Mouse (Mus musculus): ENCODE data around the gene Olfr801. TPM values are rescaled to one million over a fixed set of nuclear protein-coding genes. Genes with fewer than 3 reads are reported as not detected.

Gene Olfr801
- not detected in 2 replicates for polyA plus RNA-seq (2012; rRNA removed)

DNA sequence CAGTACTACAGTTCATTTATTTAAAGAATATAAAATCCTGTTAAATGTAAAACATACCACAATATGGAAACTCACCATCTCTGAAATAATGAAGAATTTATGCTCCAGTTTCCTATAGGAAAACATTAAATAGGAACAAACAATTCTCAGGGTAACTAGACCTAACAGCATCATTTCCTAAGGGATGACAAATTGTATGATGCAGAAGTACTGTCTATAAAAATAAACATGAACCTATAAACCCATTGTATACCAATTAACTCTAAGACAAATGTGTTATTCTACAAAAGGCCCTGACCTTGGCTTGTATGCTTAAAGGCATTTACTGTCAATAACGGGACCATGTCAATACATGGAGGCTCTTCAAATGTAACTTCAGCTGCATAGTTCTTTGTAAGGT is at the start of gene Olfr801:
Gene Olfr801, minus strand, starts transcription at position 101 of the 400 bp plus-strand sequence.
- DNase-seq = no peak
- H3K27ac ChIP-seq (ENCODE audit: insufficient read depth, low read depth, low read length) = no peak within 1 kb of the TSS
- no peaks in the 10 kb centered on the region for H3K4me1 ChIP-seq (ENCODE audit: control insufficient read depth, insufficient read depth, low read length)
- H3K36me3 ChIP-seq (ENCODE audit: control insufficient read depth, insufficient read depth, low read length) = no peaks in the 10 kb centered on the region
- 75% methylated on average over 1 of the region's 1 CpGs for WGBS
- H3K27me3 ChIP-seq (replicated peaks; ENCODE audit: control insufficient read depth, insufficient read depth, low read length) = no peaks in the 10 kb centered on the region
- TF ChIP-seq POLR2A (IDR thresholded peaks at IDR 0.05; ENCODE audit: low read depth, low read length) (no peak), CTCF (conservative IDR thresholded peaks at IDR 0.05; ENCODE audit: insufficient read depth, insufficient read length, low read depth, low read length) (no peak)
- no peak within 1 kb of the TSS for H3K4me3 ChIP-seq (ENCODE audit: insufficient read depth, low read depth, low read length)

DNA sequence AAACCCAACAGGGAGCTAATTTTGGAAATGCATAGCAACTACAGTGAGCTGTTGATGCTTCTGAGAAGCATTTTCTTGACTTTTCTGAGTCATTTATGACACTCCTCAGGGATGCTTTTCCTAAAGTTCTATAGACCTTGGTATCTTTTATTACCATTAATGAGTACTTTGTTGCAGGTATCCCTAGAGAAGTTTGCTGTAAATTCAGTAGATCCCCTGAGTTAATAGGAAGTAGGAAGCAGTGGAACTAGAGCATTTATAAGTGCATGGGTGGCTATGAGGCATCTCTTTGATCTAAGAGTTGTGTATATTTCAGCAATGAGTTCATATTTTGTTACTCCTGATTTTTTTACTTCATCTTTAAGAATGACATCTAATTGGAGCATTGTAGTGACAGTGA is 29.2 kb upstream of the Olfr801 start, which contains the start of gene Olfr804:
Gene Olfr804, plus strand, starts transcription at position 301 of the 400 bp plus-strand sequence.
- H3K4me3 ChIP-seq (ENCODE audit: insufficient read depth, low read depth, low read length) = no peak within 1 kb of the TSS
- no peaks in the 10 kb centered on the region for H3K4me1 ChIP-seq (ENCODE audit: control insufficient read depth, insufficient read depth, low read length)
- no peak within 1 kb of the TSS for H3K27ac ChIP-seq (ENCODE audit: insufficient read depth, low read depth, low read length)
- no peak for DNase-seq
- H3K27me3 ChIP-seq (replicated peaks; ENCODE audit: control insufficient read depth, insufficient read depth, low read length) = no peaks in the 10 kb centered on the region
- TF ChIP-seq POLR2A (IDR thresholded peaks at IDR 0.05; ENCODE audit: low read depth, low read length) = no peak
- no peak for TF ChIP-seq CTCF (conservative IDR thresholded peaks at IDR 0.05; ENCODE audit: insufficient read depth, insufficient read length, low read depth, low read length)
- no peaks in the 10 kb centered on the region for H3K36me3 ChIP-seq (ENCODE audit: control insufficient read depth, insufficient read depth, low read length)

DNA sequence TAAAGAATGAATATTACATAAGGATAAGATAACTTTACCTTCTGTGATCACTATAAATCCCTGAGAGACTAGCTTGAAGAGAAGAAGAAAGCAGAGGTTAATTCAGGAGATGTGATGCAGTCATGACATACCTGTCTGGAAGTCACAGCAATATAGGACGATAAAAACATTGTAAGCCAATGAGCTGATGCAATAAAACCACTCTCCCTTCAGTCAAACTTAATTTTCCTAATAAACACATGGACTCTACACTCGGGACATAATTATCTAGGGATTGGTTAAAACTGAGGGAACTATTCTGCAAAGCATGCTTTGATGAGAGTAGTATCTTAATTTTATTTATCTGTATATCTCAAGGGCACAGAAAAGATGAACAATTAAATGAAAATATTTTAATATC is 20.5 kb upstream of the Olfr801 start, which contains the start of gene Olfr803:
Gene Olfr803, minus strand, starts transcription at position 101 of the 400 bp plus-strand sequence.
- TF ChIP-seq CTCF (conservative IDR thresholded peaks at IDR 0.05; ENCODE audit: insufficient read depth, insufficient read length, low read depth, low read length) = no peak
- TF ChIP-seq POLR2A (IDR thresholded peaks at IDR 0.05; ENCODE audit: low read depth, low read length) = no peak
- Histone ChIP-seq H3K27ac (ENCODE audit: insufficient read depth, low read depth, low read length) (no peak within 1 kb of the TSS), H3K27me3 (replicated peaks; ENCODE audit: control insufficient read depth, insufficient read depth, low read length) (no peaks in the 10 kb centered on the region), H3K36me3 (ENCODE audit: control insufficient read depth, insufficient read depth, low read length) (no peaks in the 10 kb centered on the region), H3K4me1 (ENCODE audit: control insufficient read depth, insufficient read depth, low read length) (no peaks in the 10 kb centered on the region), H3K4me3 (ENCODE audit: insufficient read depth, low read depth, low read length) (no peak within 1 kb of the TSS)
- no peak for DNase-seq
- 70% methylated on average over 2 of the region's 2 CpGs for WGBS

DNA sequence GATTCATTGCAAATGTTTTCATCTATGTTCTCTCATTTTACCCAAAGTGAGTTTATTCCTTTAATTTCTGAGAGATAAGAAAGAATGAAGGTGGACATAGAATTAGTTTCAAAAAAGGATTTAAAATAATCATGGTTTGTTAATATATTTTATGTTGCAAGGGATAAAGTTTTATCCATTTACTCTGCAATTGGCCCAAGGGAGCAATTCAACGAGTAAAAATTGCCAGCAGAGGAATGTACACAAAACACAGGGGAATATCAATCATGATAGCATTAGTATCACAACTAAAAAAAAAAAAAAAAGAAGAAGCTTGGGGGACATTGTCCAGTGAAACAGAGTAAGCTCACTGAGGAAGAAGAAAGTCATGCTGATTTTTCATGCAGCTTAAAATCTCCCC is 14.4 kb upstream of the Olfr801 start, which contains the start of gene Olfr802:
Gene Olfr802, minus strand, starts transcription at position 101 of the 400 bp plus-strand sequence.
- H3K4me1 ChIP-seq (ENCODE audit: control insufficient read depth, insufficient read depth, low read length) = no peaks in the 10 kb centered on the region
- TF ChIP-seq CTCF (conservative IDR thresholded peaks at IDR 0.05; ENCODE audit: insufficient read depth, insufficient read length, low read depth, low read length) (no peak), POLR2A (IDR thresholded peaks at IDR 0.05; ENCODE audit: low read depth, low read length) (no peak)
- no peaks in the 10 kb centered on the region for H3K36me3 ChIP-seq (ENCODE audit: control insufficient read depth, insufficient read depth, low read length)
- H3K27me3 ChIP-seq (replicated peaks; ENCODE audit: control insufficient read depth, insufficient read depth, low read length) = no peaks in the 10 kb centered on the region
- H3K4me3 ChIP-seq (ENCODE audit: insufficient read depth, low read depth, low read length) = no peak within 1 kb of the TSS
- no peak within 1 kb of the TSS for H3K27ac ChIP-seq (ENCODE audit: insufficient read depth, low read depth, low read length)
- no peak for DNase-seq
- 70% methylated on average over 1 of the region's 1 CpGs for WGBS

DNA sequence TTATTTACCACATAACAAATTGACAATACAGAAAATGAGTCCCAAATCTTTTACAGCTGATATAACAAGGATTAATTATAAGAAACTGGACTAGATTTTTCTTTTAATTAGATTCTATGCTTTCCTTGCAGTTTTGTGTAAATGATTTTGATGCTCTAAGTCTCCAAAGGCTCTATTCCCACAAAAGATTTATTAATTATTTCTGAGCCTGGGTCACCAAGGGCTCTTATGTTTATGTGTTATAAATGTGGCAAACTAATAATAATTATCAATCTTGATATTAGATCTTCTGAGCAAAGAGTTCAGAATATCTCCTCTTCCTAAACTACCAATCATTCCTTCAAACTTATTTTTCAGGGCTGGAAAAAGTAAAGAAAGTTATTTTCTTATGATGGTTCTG is 16.3 kb downstream of the Olfr801 start, which contains the start of gene Olfr800:
Gene Olfr800, plus strand, starts transcription at position 301 of the 400 bp plus-strand sequence.
- no peak for DNase-seq
- no peak within 1 kb of the TSS for H3K4me3 ChIP-seq (ENCODE audit: insufficient read depth, low read depth, low read length)
- no peak within 1 kb of the TSS for H3K27ac ChIP-seq (ENCODE audit: insufficient read depth, low read depth, low read length)
- TF ChIP-seq POLR2A (IDR thresholded peaks at IDR 0.05; ENCODE audit: low read depth, low read length) = no peak
- TF ChIP-seq CTCF (conservative IDR thresholded peaks at IDR 0.05; ENCODE audit: insufficient read depth, insufficient read length, low read depth, low read length) = no peak
- no peaks in the 10 kb centered on the region for H3K36me3 ChIP-seq (ENCODE audit: control insufficient read depth, insufficient read depth, low read length)
- H3K27me3 ChIP-seq (replicated peaks; ENCODE audit: control insufficient read depth, insufficient read depth, low read length) = no peaks in the 10 kb centered on the region
- H3K4me1 ChIP-seq (ENCODE audit: control insufficient read depth, insufficient read depth, low read length) = no peaks in the 10 kb centered on the region

DNA sequence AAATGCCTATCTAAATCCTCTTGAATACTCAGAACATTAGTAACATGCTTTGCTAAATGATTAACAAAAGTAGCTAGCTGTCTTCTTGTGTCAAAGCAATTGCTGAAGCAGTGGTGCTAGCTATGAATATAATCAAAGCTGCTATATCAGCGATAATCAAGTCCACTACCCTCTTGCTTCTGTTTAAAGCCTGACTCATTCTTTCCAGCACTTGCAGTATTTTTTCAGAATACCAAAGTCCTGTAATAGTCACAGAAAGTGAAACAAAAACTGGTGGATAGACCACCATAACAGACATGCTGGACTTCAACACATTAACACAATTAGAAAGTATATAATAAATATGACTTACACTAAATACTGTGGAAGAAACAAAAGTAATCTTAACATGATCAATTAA is 21.9 kb downstream of the Olfr801 start:
- no peak for DNase-seq
- Histone ChIP-seq H3K27me3 (replicated peaks; ENCODE audit: control insufficient read depth, insufficient read depth, low read length) (no peaks in the 10 kb centered on the region), H3K27ac (ENCODE audit: insufficient read depth, low read depth, low read length) (no peak overlapping the region), H3K36me3 (ENCODE audit: control insufficient read depth, insufficient read depth, low read length) (no peaks in the 10 kb centered on the region), H3K4me3 (ENCODE audit: insufficient read depth, low read depth, low read length) (no peak overlapping the region), H3K4me1 (ENCODE audit: control insufficient read depth, insufficient read depth, low read length) (no peaks in the 10 kb centered on the region)
- TF ChIP-seq CTCF (conservative IDR thresholded peaks at IDR 0.05; ENCODE audit: insufficient read depth, insufficient read length, low read depth, low read length) (no peak), POLR2A (IDR thresholded peaks at IDR 0.05; ENCODE audit: low read depth, low read length) (no peak)
- WGBS = 96% methylated on average over 1 of the region's 1 CpGs

DNA sequence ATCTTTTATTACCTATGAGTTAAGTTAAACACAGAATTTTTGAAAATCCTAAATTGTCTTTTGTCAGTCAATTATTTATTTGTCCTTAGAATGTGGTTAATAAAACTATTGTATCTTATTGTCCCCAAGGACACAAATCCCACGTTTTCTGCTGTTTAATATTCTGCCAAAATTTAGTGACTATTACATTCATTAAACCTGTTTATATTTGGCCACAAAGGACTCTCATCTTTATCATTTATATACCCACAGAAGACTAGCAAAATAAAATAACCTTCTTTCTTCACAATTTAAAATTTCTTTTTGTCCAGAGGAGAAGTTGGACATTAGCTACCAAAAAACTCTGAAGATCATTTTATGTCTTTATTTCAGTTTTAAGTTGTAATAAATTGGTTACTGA is 36.5 kb downstream of the Olfr801 start, which contains the start of gene Olfr799:
Gene Olfr799, plus strand, starts transcription at position 301 of the 400 bp plus-strand sequence.
- TF ChIP-seq POLR2A (IDR thresholded peaks at IDR 0.05; ENCODE audit: low read depth, low read length) (no peak), CTCF (conservative IDR thresholded peaks at IDR 0.05; ENCODE audit: insufficient read depth, insufficient read length, low read depth, low read length) (no peak)

More for the DNA sequence above, 36.5 kb downstream of the Olfr801 start, which contains the start of gene Olfr799:
- no peaks in the 10 kb centered on the region for H3K36me3 ChIP-seq (ENCODE audit: control insufficient read depth, insufficient read depth, low read length)
- DNase-seq = no peak
- no peak within 1 kb of the TSS for H3K27ac ChIP-seq (ENCODE audit: insufficient read depth, low read depth, low read length)
- H3K4me1 ChIP-seq (ENCODE audit: control insufficient read depth, insufficient read depth, low read length) = no peaks in the 10 kb centered on the region
- H3K4me3 ChIP-seq (ENCODE audit: insufficient read depth, low read depth, low read length) = no peak within 1 kb of the TSS
- 13% methylated on average over 1 of the region's 1 CpGs for WGBS
- H3K27me3 ChIP-seq (replicated peaks; ENCODE audit: control insufficient read depth, insufficient read depth, low read length) = no peaks in the 10 kb centered on the region
